Mouse (Mus musculus) heart, embryonic 15.5 days (tissue): ENCODE data around the gene Spata2. TPM values are rescaled to one million over a fixed set of nuclear protein-coding genes. Genes with fewer than 3 reads are reported as not detected.

ENCODE experiments used
- ATAC-seq: fragments of 200-750 bp; cut with Nextera tagmentation; replicated peaks from 2 replicates; pipeline ENCODE4 v1.8.0; 2017; ENCODE audit warnings: low read depth, moderate TSS enrichment; ENCODE audit not compliant: insufficient number of reproducible peaks, insufficient read depth, low FRiP score
- H3K27ac ChIP-seq: fragments of 300-500 bp; sonication (generic); 2 replicates; pipeline ENCODE4 v1.5.1; 2015; ENCODE audit warnings: mild to moderate bottlenecking, inconsistent platforms
- H3K27me3 ChIP-seq: fragments of 300-500 bp; sonication (generic); 2 replicates; pipeline ENCODE4 v1.6.1; 2015; ENCODE audit warnings: inconsistent platforms
- H3K36me3 ChIP-seq: fragments of 300-500 bp; sonication (generic); 2 replicates; pipeline ENCODE4 v1.6.1; 2015; ENCODE audit warnings: mild to moderate bottlenecking, inconsistent platforms
- H3K4me1 ChIP-seq: fragments of 300-500 bp; sonication (generic); replicated peaks from 2 replicates; pipeline ENCODE4 v1.6.1; 2015; ENCODE audit warnings: inconsistent platforms
- H3K4me2 ChIP-seq: fragments of 300-500 bp; sonication (generic); 2 replicates; pipeline ENCODE4 v1.6.1; 2015; ENCODE audit warnings: inconsistent platforms, mild to moderate bottlenecking, moderate library complexity
- H3K4me3 ChIP-seq: fragments of 300-500 bp; sonication (generic); 2 replicates; pipeline ENCODE4 v1.5.1; 2015; ENCODE audit warnings: mild to moderate bottlenecking, inconsistent platforms
- H3K9ac ChIP-seq: fragments of 300-500 bp; sonication (generic); 2 replicates; pipeline ENCODE4 v1.6.1; 2015; ENCODE audit warnings: mild to moderate bottlenecking, inconsistent platforms
- H3K9me3 ChIP-seq: fragments of 300-500 bp; sonication (generic); replicated peaks from 2 replicates; pipeline ENCODE4 v1.6.1; 2016; ENCODE audit warnings: inconsistent platforms
- WGBS: fragments of 180-500 bp; shearing (Covaris S2); methylation state at CpG from one replicate; pipeline ENCODE4 v1.1.7; 2015; ENCODE audit warnings: mixed read lengths; 5-methylcytosine and 5-hydroxymethylcytosine counted together
- polyA plus RNA-seq: library from polyadenylated mRNA; unstranded; fragments of >200 nt; fragmentation: Nextera tagmentation; extraction: Ambion mirVana; gene quantifications from 2 replicates; pipeline ENCODE4 v1.2.1, GENCODE M21; 2015

Spata2 gene
- polyA plus RNA-seq, 1 experiment from 2014 or later = 13.8 TPM

- H3K4me1 ChIP-seq = peaks cover 11% of the 10 kb centered on the region
- peaks cover 51% of the 10 kb centered on the region for H3K36me3 ChIP-seq
- no peaks in the 10 kb centered on the region for H3K9me3 ChIP-seq
- no peak overlapping the region for H3K27ac ChIP-seq
- ATAC-seq = no peak
- no peak overlapping the region for H3K9ac ChIP-seq
- no peaks in the 10 kb centered on the region for H3K27me3 ChIP-seq
- H3K4me2 ChIP-seq = no peak overlapping the region
- 89% methylated on average over 4 of the region's 4 CpGs for WGBS
- H3K4me3 ChIP-seq = no peak overlapping the region
Measured at GRCm38 (mm10) chr2:167443411-167444193, 49.1 kb downstream of the Spata2 start.

DNA sequence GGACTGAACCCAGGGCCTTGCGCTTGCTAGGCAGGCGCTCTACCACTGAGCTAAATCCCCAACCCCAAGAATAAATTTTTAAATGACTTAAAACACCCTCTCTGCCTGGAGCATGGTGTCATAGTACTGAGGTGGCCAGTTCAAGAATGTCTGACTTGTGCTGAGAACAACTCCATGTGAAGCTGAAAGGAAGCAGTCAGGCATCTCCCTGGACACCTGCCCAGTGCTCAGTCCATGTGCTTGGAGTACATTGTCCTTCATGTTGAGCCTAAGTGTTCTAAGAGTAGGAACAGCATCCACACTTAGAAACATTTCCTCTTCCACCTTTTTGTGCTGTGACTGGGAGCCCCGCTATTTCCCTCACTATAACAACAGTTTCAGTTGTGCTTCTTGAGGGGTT lies 53.3 kb downstream of the Spata2 start:
- no peak overlapping the region for H3K27ac ChIP-seq
- ATAC-seq = no peak
- 95% methylated on average over 3 of the region's 3 CpGs for WGBS
- peaks cover 68% of the 10 kb centered on the region for H3K36me3 ChIP-seq
- no peaks in the 10 kb centered on the region for H3K27me3 ChIP-seq
- H3K9me3 ChIP-seq = no peaks in the 10 kb centered on the region
- H3K9ac ChIP-seq = no peak overlapping the region
- H3K4me3 ChIP-seq = no peak overlapping the region
- no peak overlapping the region for H3K4me2 ChIP-seq
- no peaks in the 10 kb centered on the region for H3K4me1 ChIP-seq

GRCm38 (mm10) chr2:167436371-167436770 lies 56.3 kb downstream of the Spata2 start:
- Histone ChIP-seq H3K4me1 (no peaks in the 10 kb centered on the region), H3K9me3 (no peaks in the 10 kb centered on the region), H3K4me2 (no peak overlapping the region), H3K4me3 (no peak overlapping the region), H3K9ac (no peak overlapping the region), H3K27me3 (no peaks in the 10 kb centered on the region), H3K27ac (no peak overlapping the region), H3K36me3 (peaks cover 54% of the 10 kb centered on the region)
- WGBS = 90% methylated on average over 5 of the region's 5 CpGs
- no peak for ATAC-seq

GRCm38 (mm10) chr2:167435631-167436030 lies 57.1 kb downstream of the Spata2 start:
- no peaks in the 10 kb centered on the region for H3K4me1 ChIP-seq
- no peak overlapping the region for H3K27ac ChIP-seq
- 94% methylated on average over 2 of the region's 2 CpGs for WGBS
- no peak for ATAC-seq
- no peak overlapping the region for H3K4me2 ChIP-seq
- no peak overlapping the region for H3K9ac ChIP-seq
- H3K4me3 ChIP-seq = no peak overlapping the region
- H3K27me3 ChIP-seq = no peaks in the 10 kb centered on the region
- no peaks in the 10 kb centered on the region for H3K9me3 ChIP-seq
- H3K36me3 ChIP-seq = peaks cover 47% of the 10 kb centered on the region

GRCm38 (mm10) chr2:167434570-167434969 lies 58.1 kb downstream of the Spata2 start:
- Histone ChIP-seq H3K27me3 (no peaks in the 10 kb centered on the region), H3K9ac (no peak overlapping the region), H3K27ac (no peak overlapping the region), H3K4me1 (no peaks in the 10 kb centered on the region), H3K4me2 (no peak overlapping the region), H3K36me3 (peaks cover 44% of the 10 kb centered on the region), H3K9me3 (no peaks in the 10 kb centered on the region), H3K4me3 (no peak overlapping the region)
- no peak for ATAC-seq
- 92% methylated on average over 6 of the region's 6 CpGs for WGBS

GRCm38 (mm10) chr2:167431418-167431776 lies 61.3 kb downstream of the Spata2 start:
- H3K9me3 ChIP-seq = no peaks in the 10 kb centered on the region
- 69% methylated on average over 7 of the region's 7 CpGs for WGBS
- no peak for ATAC-seq
- no peaks in the 10 kb centered on the region for H3K4me1 ChIP-seq
- no peak overlapping the region for H3K4me2 ChIP-seq
- no peaks in the 10 kb centered on the region for H3K27me3 ChIP-seq
- H3K9ac ChIP-seq = no peak overlapping the region
- H3K36me3 ChIP-seq = peaks cover 41% of the 10 kb centered on the region
- no peak overlapping the region for H3K4me3 ChIP-seq
- no peak overlapping the region for H3K27ac ChIP-seq

Other genes starting within 250 kb of the Spata2 start
- 11.7 and 12.7 TPM in 2 replicates for gene B4galt5, start 143.7 kb downstream of the Spata2 start, polyA plus RNA-seq
- 14.9 and 21.5 TPM in 2 replicates for gene Slc9a8, start 71.2 kb downstream of the Spata2 start, polyA plus RNA-seq
- gene Rnf114, start 242 bp downstream of the Spata2 start, polyA plus RNA-seq = 57.9 and 73.0 TPM in 2 replicates
- 14.0 and 19.5 TPM in 2 replicates for gene Snai1, start 45.3 kb upstream of the Spata2 start, polyA plus RNA-seq
- gene Ube2v1, start 139.2 kb upstream of the Spata2 start, polyA plus RNA-seq = 179 and 216 TPM in 2 replicates
- 7.3 TPM in 1 of 2 replicates, not detected in the other for gene Gm20431, start 168.6 kb upstream of the Spata2 start, polyA plus RNA-seq
- 10.2 and 14.3 TPM in 2 replicates for gene Cebpb, start 196.0 kb upstream of the Spata2 start, polyA plus RNA-seq
- 35.3 and 45.7 TPM in 2 replicates for gene Tmem189, start 196.9 kb upstream of the Spata2 start, polyA plus RNA-seq